In genomic region chr15:103146627-103147421, GRCm38 (mm10) we compare ENCODE assay signal across 8 mouse cellular contexts. TPM values are rescaled to one million over a fixed set of nuclear protein-coding genes. Genes with fewer than 3 reads are reported as not detected.
A peak's percentile ranks its signal among the peaks of the same experiment; 100 is the strongest.
DNase-seq lines count a peak whose midpoint lies in the region; ATAC-seq lines count a peak whose summit lies in the region.

No protein-coding gene starts in this region.

- peaks cover 67% of the 10 kb centered on the region for H3K27me3 ChIP-seq in embryonic facial prominence, embryonic 15.5 days
- H3K27me3 ChIP-seq in intestine, embryonic 15.5 days (replicated peaks): peaks cover 49% of the 10 kb centered on the region
- peaks cover 72% of the 10 kb centered on the region for H3K27me3 ChIP-seq in limb, embryonic 12.5 days
- no peaks in the 10 kb centered on the region for H3K27me3 ChIP-seq in neural tube, embryonic 14.5 days (ENCODE audit: control insufficient read depth, insufficient read depth, low read length)

- peaks cover 11% of the 10 kb centered on the region for H3K4me1 ChIP-seq in embryonic facial prominence, embryonic 15.5 days
- peaks cover 6% of the 10 kb centered on the region; the same call in 1 of the 2 replicates for H3K4me1 ChIP-seq in intestine, embryonic 15.5 days (replicated peaks)
- H3K4me1 ChIP-seq in limb, embryonic 12.5 days (replicated peaks): peaks cover 9% of the 10 kb centered on the region
- peaks cover 24% of the 10 kb centered on the region for H3K4me1 ChIP-seq in neural tube, embryonic 14.5 days (ENCODE audit: control insufficient read depth, insufficient read depth, low read length)

- 1% methylated on average over 57 of the region's 57 CpGs for WGBS in embryonic facial prominence, embryonic 15.5 days
- WGBS in intestine, embryonic 15.5 days: 1% methylated on average over 57 of the region's 57 CpGs
- under 1% methylated on average over 57 of the region's 57 CpGs for WGBS in limb, embryonic 12.5 days
- WGBS in neural tube, embryonic 14.5 days: under 1% methylated on average over 38 of the region's 57 CpGs

- peak; percentile 59 for DNase-seq in gastrocnemius, postnatal 10 days
- no peak for DNase-seq in gastrocnemius, postnatal 25 days
- DNase-seq in adrenal gland, postnatal 14 days: peak; percentile 61
- no peak for DNase-seq in thymus, postnatal 0 days (ENCODE audit: low spot score)

- peak overlapping the region; percentile 47 for H3K4me3 ChIP-seq in embryonic facial prominence, embryonic 15.5 days (replicated peaks)
- peak overlapping the region; percentile 44 for H3K4me3 ChIP-seq in intestine, embryonic 15.5 days (replicated peaks)
- H3K4me3 ChIP-seq in limb, embryonic 12.5 days (replicated peaks): peak overlapping the region; percentile 46
- peak overlapping the region; percentile 32 for H3K4me3 ChIP-seq in neural tube, embryonic 14.5 days (ENCODE audit: low read depth, low read length)

- peak overlapping the region; percentile 87 for H3K4me2 ChIP-seq in embryonic facial prominence, embryonic 15.5 days (replicated peaks)
- H3K4me2 ChIP-seq in intestine, embryonic 15.5 days (replicated peaks): peak overlapping the region; percentile 88
- H3K4me2 ChIP-seq in limb, embryonic 12.5 days: peak overlapping the region; percentile 84
- H3K4me2 ChIP-seq in neural tube, embryonic 14.5 days (ENCODE audit: low read depth, low read length): peak overlapping the region; percentile 77

- no peaks in the 10 kb centered on the region for H3K36me3 ChIP-seq in embryonic facial prominence, embryonic 15.5 days
- no peaks in the 10 kb centered on the region for H3K36me3 ChIP-seq in intestine, embryonic 15.5 days
- H3K36me3 ChIP-seq in limb, embryonic 12.5 days: no peaks in the 10 kb centered on the region
- no peaks in the 10 kb centered on the region for H3K36me3 ChIP-seq in neural tube, embryonic 14.5 days (ENCODE audit: control insufficient read depth, insufficient read depth, low read length)

- H3K27ac ChIP-seq in embryonic facial prominence, embryonic 15.5 days (replicated peaks): no peak overlapping the region
- no peak overlapping the region for H3K27ac ChIP-seq in intestine, embryonic 15.5 days
- H3K27ac ChIP-seq in limb, embryonic 12.5 days: no peak overlapping the region
- H3K27ac ChIP-seq in neural tube, embryonic 14.5 days (ENCODE audit: low read depth, low read length): peak overlapping the region; percentile 76

- ATAC-seq in embryonic facial prominence, embryonic 15.5 days (ENCODE audit: insufficient number of reproducible peaks, low FRiP score, low TSS enrichment, low read depth): peak; percentile 54; the same call in 1 of the 2 replicates
- peak; percentile 59 for ATAC-seq in intestine, embryonic 15.5 days
- ATAC-seq in limb, embryonic 12.5 days (ENCODE audit: insufficient number of reproducible peaks, insufficient read depth, low FRiP score, low TSS enrichment, low read depth): 0 out of 2 replicates have a peak, but pooled peaks have one; percentile 15
- peak; percentile 79 for ATAC-seq in neural tube, embryonic 14.5 days (ENCODE audit: low read depth)

- no peaks in the 10 kb centered on the region for H3K9me3 ChIP-seq in embryonic facial prominence, embryonic 15.5 days (replicated peaks)
- H3K9me3 ChIP-seq in intestine, embryonic 15.5 days: no peaks in the 10 kb centered on the region
- no peaks in the 10 kb centered on the region for H3K9me3 ChIP-seq in limb, embryonic 12.5 days
- H3K9me3 ChIP-seq in neural tube, embryonic 14.5 days (ENCODE audit: control insufficient read depth, low read length): no peaks in the 10 kb centered on the region

- H3K9ac ChIP-seq in embryonic facial prominence, embryonic 15.5 days: peak overlapping the region; percentile 18; the same call in 1 of the 2 replicates
- peak overlapping the region; percentile 49 for H3K9ac ChIP-seq in intestine, embryonic 15.5 days
- H3K9ac ChIP-seq in limb, embryonic 12.5 days (replicated peaks): peak overlapping the region; percentile 67
- H3K9ac ChIP-seq in neural tube, embryonic 14.5 days (replicated peaks; ENCODE audit: low read depth, low read length): peak overlapping the region; percentile 55

RNA-seq across cellular contexts. Expression of gene Smug1, which starts 20.1 kb away (rescaled TPM):
- total RNA-seq in gastrocnemius, postnatal 10 days (2021): 10 to 100 TPM; 10.5 to 12.2 TPM
- 10 to 100 TPM in 1 of 2 experiments, 1 to 10 TPM in 1; 9.4 to 11.7 TPM for total RNA-seq in gastrocnemius, postnatal 25 days (2021)
- 10.9 and 17.6 TPM in 2 replicates for total RNA-seq in adrenal gland, postnatal 14 days (2021)
- polyA plus RNA-seq in embryonic facial prominence, embryonic 15.5 days (2015; fragmentation: Nextera tagmentation; extraction: Ambion mirVana): 17.9 and 18.0 TPM in 2 replicates
- 17.8 and 18.2 TPM in 2 replicates for polyA plus RNA-seq in intestine, embryonic 15.5 days (2015; fragmentation: Nextera tagmentation; extraction: Ambion mirVana)
- 14.6 and 15.2 TPM in 2 replicates for polyA plus RNA-seq in limb, embryonic 12.5 days (2016; fragmentation: Nextera tagmentation; extraction: Ambion mirVana)
- 19.2 and 28.0 TPM in 2 replicates for polyA plus RNA-seq in neural tube, embryonic 14.5 days (2014; fragmentation: Nextera tagmentation; extraction: Ambion mirVana)
- 7.5 and 8.9 TPM in 2 replicates for polyA plus RNA-seq in thymus, postnatal 0 days (2015; fragmentation: Nextera tagmentation; extraction: Ambion mirVana)

Comparison
In these comparisons a context has a peak if more than half of its experiments do, and no peak if none do; other contexts are left out.
1. DNase-seq: peak in gastrocnemius, postnatal 10 days (single experiment) and adrenal gland, postnatal 14 days (single experiment); none in gastrocnemius, postnatal 25 days (single experiment) and thymus, postnatal 0 days (single experiment).
2. ATAC-seq: peak in every context shown above with its lines; median percentile 79 in neural tube, embryonic 14.5 days; 59 in intestine, embryonic 15.5 days; 54 in embryonic facial prominence, embryonic 15.5 days; 15 in limb, embryonic 12.5 days.
3. Peak in every context shown above with its lines, with median percentiles within 50 percentile points of each other: H3K4me2 ChIP-seq, H3K4me3 ChIP-seq and H3K9ac ChIP-seq.